Mouse (Mus musculus) liver, adult 2 months (tissue): ENCODE results near the gene Clint1.

Source experiments
- CTCF ChIP-seq: fragments of 200-500 bp; IDR thresholded peaks from 2 replicates; pipeline ENCODE4 v1.5.1; 2011; ENCODE audit warnings: low read depth, low read length, control low read depth
- POLR2A ChIP-seq: fragments of 200-500 bp; IDR thresholded peaks from 2 replicates; pipeline ENCODE4 v1.6.1; 2011; ENCODE audit warnings: low read length, control low read depth; ENCODE audit not compliant: insufficient read depth; ENCODE audit errors: extremely low read depth

DNA sequence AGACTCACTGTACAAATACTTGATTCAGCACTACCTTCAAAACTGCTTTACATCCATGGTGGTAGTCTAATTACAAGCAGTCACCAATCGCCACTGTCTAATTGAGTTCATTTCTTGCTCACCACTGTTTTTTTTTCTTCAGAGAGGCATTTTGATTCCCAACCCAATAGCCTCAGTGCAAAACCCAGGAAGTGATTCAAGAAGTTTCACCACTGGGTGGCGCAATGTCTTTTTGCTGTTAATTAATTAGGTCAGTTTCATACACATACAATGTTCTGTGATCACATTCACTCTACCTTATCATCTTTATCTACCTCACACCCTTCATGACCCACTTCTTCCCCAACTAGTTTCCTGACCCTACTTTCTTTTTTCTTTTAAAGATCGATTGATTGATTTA is 107.7 kb downstream of the Clint1 start:
- no peak for TF ChIP-seq POLR2A
- no peak for TF ChIP-seq CTCF
